Mouse (Mus musculus) CD8-positive naive resting alpha-beta T cell, adult 2 months (primary cell): ENCODE results near the gene Pdss1.
A peak's percentile ranks its signal among the peaks of the same experiment; 100 is the strongest.

Experiments used
- DNase-seq, 2 experiments: peaks; one replicate each; pipeline ENCODE4 v3.0.0; 2022; ENCODE audit warnings: low read depth in 2 of 2, low spot score in 2 of 2

The Pdss1 gene

DNA sequence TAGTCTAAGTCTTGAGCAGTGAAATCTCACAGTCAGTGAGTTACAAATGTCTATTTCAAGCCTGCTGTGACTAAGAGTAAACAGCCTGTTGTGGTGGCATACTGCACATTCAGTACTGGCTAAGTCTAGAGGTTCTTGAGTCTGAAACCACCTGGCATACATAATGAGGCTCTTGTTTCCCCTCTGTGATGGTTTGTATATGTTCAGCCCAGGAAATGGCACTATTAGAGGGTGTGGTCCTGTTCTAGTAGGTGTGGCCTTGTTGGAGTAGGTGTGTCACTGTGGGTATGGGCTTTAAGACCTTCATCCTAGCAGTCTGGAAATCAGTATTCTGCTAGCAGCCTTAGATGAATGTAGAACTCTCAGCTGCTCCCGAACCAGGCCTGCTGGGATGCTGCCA, 62.1 kb downstream of the Pdss1 start:
- no peak for DNase-seq

DNA sequence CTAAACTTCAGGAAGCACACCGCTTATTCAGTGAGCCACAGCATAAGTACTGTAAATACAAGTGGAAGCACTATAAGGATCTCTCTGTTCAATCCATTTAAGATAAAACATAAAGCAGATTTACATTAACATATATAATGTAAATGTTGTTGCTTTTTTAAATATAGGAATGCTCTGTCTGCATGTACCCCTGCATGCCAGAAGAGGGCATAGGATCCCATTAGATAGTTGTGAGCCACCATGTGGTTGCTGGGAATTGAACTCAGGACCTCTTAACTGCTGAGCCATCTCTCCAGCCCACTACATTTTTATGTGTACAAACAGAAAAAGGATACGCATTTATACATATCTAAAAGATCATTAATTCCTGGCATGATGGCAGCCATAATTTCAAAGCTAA, 66.4 kb downstream of the Pdss1 start:
- no peak for DNase-seq

DNA sequence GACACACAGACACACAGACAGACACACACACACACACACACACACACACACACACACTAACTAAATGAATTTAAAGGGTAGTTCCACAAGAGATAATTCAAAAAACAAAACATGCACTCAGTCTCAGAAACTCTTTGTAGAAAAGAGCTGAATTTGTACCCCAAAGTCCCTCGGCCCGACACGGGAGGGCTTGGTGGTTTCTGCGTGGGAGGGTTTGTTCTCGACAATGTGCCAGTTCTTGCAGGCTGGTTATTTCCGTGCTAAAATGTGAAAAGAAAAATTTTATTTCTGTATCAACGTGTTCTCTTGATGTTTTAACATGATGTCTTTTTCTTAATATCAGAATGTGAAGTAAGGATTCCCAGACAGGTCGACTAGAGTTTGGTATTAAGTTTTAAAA, 66.9 kb downstream of the Pdss1 start:
- peak; percentile 26 to 43 for DNase-seq

DNA sequence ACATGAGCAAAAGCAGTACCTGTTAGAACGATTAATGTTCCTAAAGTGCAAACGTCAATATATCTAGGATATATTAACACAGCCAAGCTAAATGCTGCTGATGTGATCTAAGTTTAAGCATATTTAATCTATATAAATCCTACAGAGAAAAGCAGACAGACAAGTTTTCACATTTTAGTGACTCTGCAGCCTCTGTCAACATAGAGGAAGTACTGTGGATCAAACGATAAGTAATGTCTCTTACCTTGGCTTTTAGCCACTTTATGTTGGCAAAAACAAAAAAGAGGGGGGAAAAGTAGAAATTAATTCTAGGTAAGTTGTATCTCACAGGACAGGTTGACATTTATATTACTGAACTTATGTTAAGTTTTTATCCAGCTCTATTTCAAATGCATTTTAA, 67.6 kb downstream of the Pdss1 start:
- DNase-seq: no peak

DNA sequence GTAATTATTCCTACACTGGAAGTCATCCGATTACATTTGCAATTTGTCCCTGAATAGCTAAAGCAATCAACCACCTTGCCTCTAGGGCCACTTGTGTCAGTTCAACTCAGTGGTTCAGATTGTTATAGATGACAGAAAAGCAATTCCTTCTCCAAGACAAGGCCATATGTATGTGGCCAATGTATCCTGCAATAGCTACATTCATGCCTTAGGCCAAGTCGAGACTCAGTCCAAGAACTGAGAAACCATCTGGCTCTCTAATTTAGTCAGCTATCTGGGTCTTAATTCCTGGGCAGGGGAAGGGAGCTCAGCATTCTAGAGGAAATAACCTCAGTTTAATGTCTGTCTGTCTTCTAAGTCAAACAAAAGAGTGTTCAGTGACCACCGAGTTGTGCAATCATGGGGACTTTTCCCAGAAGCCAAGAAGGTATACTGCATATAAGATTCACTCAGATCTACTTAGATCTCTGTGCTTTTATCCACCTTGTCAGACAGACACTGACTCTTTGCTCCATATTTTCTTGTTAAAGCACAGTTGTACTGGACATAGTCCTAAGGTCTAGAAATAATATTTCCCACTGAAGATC, 82.2 kb downstream of the Pdss1 start:
- no peak for DNase-seq

DNA sequence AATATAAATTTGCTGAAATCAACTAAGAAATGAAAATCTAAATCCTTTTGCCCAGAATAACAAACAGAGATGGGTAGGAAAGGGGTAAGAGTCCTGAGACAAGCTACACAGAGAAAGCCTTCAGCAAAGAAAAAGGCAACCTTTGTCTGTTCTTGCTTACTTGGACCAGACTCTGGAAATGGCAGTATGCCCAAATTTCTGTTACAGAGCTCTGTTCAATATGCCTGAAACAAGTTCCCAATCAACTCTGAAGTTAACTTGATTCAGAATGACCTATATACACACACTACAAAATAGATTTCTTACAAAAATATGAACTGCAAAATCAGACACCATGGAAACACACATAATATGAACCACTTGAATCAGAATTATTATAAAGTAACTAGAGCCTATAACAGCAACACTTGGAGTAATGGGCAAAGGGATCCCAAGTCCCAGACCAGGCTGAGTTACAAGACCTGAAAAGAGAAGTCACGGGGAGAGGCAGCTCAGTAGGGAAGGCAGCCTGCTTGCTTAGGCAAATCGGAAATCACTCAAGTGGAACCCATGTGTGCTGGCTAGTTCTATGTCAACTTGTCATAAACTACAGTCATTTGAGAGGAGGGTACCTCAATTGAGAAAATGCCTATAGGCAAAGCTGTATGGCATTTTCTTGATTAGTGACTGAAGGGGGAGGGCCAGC, 90.8 kb downstream of the Pdss1 start:
- DNase-seq: no peak
